Mouse (Mus musculus) midbrain, embryonic 16.5 days (tissue): Measurements from ENCODE around the gene Syndig1. TPM values are rescaled to one million over a fixed set of nuclear protein-coding genes. Genes with fewer than 3 reads are reported as not detected.
A peak's percentile ranks its signal among the peaks of the same experiment; 100 is the strongest.

ENCODE experiments used
- ATAC-seq: fragments of 200-750 bp; cut with Nextera tagmentation; 2 replicates; pipeline ENCODE4 v1.8.0; 2017; ENCODE audit warnings: moderate TSS enrichment
- H3K27ac ChIP-seq: fragments of 300-500 bp; sonication (generic); 2 replicates; pipeline ENCODE4 v1.5.1; 2014; ENCODE audit warnings: mild to moderate bottlenecking, low read length, mixed read lengths
- H3K27me3 ChIP-seq: fragments of 300-500 bp; sonication (generic); 2 replicates; pipeline ENCODE4 v1.6.1; 2014; ENCODE audit warnings: low read depth, low read length, mixed read lengths; ENCODE audit not compliant: control insufficient read depth, insufficient read depth
- H3K36me3 ChIP-seq: fragments of 300-500 bp; sonication (generic); 2 replicates; pipeline ENCODE4 v1.6.1; 2014; ENCODE audit warnings: mild to moderate bottlenecking, low read length, moderate library complexity, mixed read lengths; ENCODE audit not compliant: control insufficient read depth, insufficient read depth
- H3K4me1 ChIP-seq: fragments of 300-500 bp; sonication (generic); 2 replicates; pipeline ENCODE4 v1.6.1; 2014; ENCODE audit warnings: mild to moderate bottlenecking, low read length, mixed read lengths; ENCODE audit not compliant: control insufficient read depth, insufficient read depth
- H3K4me2 ChIP-seq: fragments of 300-500 bp; sonication (generic); 2 replicates; pipeline ENCODE4 v1.6.1; 2014; ENCODE audit warnings: mild to moderate bottlenecking, low read length, mixed read lengths
- H3K4me3 ChIP-seq: fragments of 300-500 bp; sonication (generic); 2 replicates; pipeline ENCODE4 v1.5.1; 2014; ENCODE audit warnings: low read depth, mild to moderate bottlenecking, low read length, moderate library complexity, mixed read lengths
- H3K9ac ChIP-seq: fragments of 300-500 bp; sonication (generic); 2 replicates; pipeline ENCODE4 v1.6.1; 2014; ENCODE audit warnings: low read depth, low read length, mixed read lengths
- H3K9me3 ChIP-seq: fragments of 300-500 bp; sonication (generic); replicated peaks from 2 replicates; pipeline ENCODE4 v1.6.1; 2014; ENCODE audit warnings: mild to moderate bottlenecking, low read length, mixed read lengths; ENCODE audit not compliant: control insufficient read depth, poor library complexity, severe bottlenecking
- WGBS: fragments of 180-500 bp; shearing (Covaris S2); extraction: QIAGEN DNeasy Blood & Tissue Kit; methylation state at CpG from one replicate; pipeline ENCODE4 v1.1.7; 2014; 5-methylcytosine and 5-hydroxymethylcytosine counted together
- polyA plus RNA-seq: library from polyadenylated mRNA; unstranded; fragments of >200 nt; fragmentation: Nextera tagmentation; extraction: Ambion mirVana; gene quantifications from 2 replicates; pipeline ENCODE4 v1.2.1, GENCODE M21; 2015

The Syndig1 gene
- polyA plus RNA-seq, 1 experiment from 2014 or later: 27.6 TPM

DNA sequence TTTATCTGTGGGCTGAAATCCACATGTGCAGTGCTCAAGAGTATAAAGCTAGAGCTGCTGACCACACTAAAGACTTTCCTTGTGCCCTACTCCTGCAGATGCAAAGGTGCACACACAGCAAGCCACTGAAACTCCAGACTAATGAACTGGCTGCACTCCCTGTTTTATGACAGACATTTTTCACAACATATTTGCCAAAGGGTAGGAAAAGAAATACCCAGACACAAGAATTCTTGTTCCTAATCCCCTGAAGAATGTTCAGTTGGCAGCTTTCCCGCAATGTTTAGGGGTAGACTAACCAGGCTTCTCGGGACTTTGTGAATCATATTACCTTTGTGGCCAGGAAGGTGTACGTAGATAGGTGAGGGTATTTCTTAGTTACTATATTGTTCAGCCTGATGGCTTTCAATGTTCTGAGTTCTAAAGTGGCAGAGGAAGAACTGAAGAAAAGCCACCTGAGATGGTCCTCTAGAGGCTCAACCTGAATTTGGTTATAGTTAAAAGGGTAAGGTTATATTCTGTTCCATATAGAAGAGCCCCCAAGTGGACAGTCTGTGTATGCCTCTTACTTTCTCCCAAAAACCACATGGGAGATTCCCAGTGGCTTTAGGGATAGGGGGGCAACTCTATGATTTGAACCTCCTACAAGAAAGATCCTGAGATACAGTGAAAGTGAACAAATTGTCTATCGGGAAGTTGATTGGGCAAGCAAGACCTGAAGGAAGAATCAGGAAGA lies 169.5 kb downstream of the Syndig1 start:
- Histone ChIP-seq H3K27ac (no peak overlapping the region), H3K4me1 (peaks cover 6% of the 10 kb centered on the region; the same call in 1 of the 2 replicates), H3K4me3 (no peak overlapping the region), H3K36me3 (no peaks in the 10 kb centered on the region), H3K4me2 (no peak overlapping the region), H3K9me3 (no peaks in the 10 kb centered on the region), H3K9ac (no peak overlapping the region), H3K27me3 (no peaks in the 10 kb centered on the region)
- ATAC-seq: no peak
- 70% methylated on average over 4 of the region's 4 CpGs for WGBS

DNA sequence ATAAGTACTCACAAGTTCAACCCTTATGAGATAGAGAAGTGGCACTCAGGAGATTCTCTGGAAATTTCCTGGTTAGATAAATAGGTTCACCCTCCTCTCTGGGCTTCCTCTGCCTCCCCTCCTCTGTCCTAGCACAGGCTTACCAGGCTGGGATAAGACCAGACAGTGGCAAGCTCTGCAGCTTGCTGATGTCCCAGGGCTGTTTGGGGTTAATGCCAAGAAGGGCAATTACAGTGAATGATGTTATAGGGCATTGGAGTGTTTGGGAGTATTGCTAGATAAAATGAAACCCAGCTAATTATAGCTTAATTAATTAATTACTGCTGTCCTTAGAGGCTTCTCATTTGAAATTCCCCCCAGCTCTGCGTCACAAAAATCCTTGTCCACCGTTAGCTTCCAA lies 171.6 kb downstream of the Syndig1 start:
- Histone ChIP-seq H3K4me2 (no peak overlapping the region), H3K9ac (no peak overlapping the region), H3K9me3 (no peaks in the 10 kb centered on the region), H3K36me3 (no peaks in the 10 kb centered on the region), H3K4me1 (peaks cover 6% of the 10 kb centered on the region; the same call in 1 of the 2 replicates), H3K27me3 (no peaks in the 10 kb centered on the region), H3K4me3 (no peak overlapping the region), H3K27ac (no peak overlapping the region)
- WGBS: 61% methylated on average over 2 of the region's 2 CpGs
- ATAC-seq: no peak

DNA sequence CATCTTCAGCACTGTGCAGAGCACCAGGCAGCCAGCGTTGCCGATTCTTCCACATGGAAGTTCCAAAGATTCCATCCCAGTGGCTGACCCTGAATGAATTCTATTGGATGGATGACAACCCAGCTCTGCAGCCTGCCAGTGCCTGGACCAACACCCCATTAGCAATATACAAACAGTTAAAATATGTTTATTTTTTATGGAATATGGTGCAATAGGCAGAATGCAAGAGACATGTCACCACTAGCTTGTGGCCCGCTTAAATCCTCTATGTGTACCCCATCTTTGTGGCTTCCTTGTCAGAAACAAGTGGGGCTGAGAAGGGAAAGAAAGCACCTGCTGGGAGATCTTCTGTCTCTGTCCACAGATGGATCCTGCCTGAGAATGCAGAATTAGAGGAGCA lies 174.5 kb downstream of the Syndig1 start:
- Histone ChIP-seq H3K9ac (no peak overlapping the region), H3K4me1 (no peaks in the 10 kb centered on the region), H3K9me3 (no peaks in the 10 kb centered on the region), H3K4me2 (no peak overlapping the region), H3K36me3 (no peaks in the 10 kb centered on the region), H3K27me3 (no peaks in the 10 kb centered on the region), H3K4me3 (no peak overlapping the region), H3K27ac (no peak overlapping the region)
- no peak for ATAC-seq
- WGBS: 89% methylated on average over 3 of the region's 3 CpGs

DNA sequence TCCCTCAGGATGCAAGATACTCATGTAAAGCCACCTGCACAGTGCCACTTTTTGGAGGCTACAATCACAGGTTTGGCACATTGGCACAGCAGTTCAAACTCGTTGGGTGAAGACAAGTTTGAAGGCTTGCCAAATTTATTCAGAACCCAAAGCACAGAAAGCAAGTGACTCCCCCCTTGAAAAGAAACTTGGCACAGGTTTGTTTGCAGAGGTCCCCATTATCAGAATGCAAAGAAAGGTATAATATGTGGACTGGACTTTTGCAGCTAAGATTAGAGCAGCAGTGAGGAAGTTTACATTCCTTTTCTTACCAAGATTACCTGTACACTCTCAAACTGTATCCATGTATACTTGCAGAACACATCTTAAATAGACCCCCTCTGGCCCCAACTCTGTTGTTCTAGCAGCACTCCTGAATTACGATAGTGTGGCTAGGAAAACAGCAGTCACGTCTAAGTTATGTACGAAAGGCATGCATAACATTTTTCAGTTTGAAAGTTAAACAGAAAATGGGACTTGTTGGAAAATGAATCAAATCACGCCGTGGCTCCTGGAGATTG lies 183.9 kb downstream of the Syndig1 start:
- H3K9me3 ChIP-seq: no peaks in the 10 kb centered on the region
- H3K27me3 ChIP-seq: no peaks in the 10 kb centered on the region
- ATAC-seq: no peak
- no peaks in the 10 kb centered on the region for H3K36me3 ChIP-seq
- no peak overlapping the region for H3K9ac ChIP-seq
- WGBS: 81% methylated on average over 6 of the region's 6 CpGs
- H3K27ac ChIP-seq: no peak overlapping the region
- H3K4me1 ChIP-seq: no peaks in the 10 kb centered on the region
- H3K4me2 ChIP-seq: no peak overlapping the region
- no peak overlapping the region for H3K4me3 ChIP-seq

DNA sequence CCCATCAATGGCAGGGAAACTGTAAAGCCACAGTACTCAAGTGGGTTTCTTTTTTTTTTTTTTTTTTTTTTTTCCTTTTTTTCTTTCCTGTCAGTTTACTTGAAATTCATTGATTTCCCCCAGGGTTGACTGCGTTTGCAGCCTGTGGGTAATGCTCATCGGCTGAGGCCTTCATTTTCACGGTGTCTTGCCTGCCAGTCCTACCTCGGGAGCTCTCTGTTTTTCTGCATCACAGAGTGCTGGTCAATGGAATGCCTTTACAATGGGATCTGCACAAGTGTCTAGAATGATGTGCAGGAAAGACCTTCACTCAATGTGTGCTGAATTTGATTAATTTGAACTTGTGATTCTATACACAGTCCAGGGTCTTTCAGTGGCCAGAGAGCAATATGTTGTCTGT lies 184.8 kb downstream of the Syndig1 start:
- 31% methylated on average over 4 of the region's 4 CpGs for WGBS
- Histone ChIP-seq H3K27ac (no peak overlapping the region), H3K4me1 (no peaks in the 10 kb centered on the region), H3K36me3 (no peaks in the 10 kb centered on the region), H3K9ac (no peak overlapping the region), H3K27me3 (no peaks in the 10 kb centered on the region), H3K4me2 (no peak overlapping the region), H3K9me3 (no peaks in the 10 kb centered on the region), H3K4me3 (no peak overlapping the region)
- ATAC-seq: 0 out of 2 replicates have a peak, but pooled peaks have one; percentile 26

DNA sequence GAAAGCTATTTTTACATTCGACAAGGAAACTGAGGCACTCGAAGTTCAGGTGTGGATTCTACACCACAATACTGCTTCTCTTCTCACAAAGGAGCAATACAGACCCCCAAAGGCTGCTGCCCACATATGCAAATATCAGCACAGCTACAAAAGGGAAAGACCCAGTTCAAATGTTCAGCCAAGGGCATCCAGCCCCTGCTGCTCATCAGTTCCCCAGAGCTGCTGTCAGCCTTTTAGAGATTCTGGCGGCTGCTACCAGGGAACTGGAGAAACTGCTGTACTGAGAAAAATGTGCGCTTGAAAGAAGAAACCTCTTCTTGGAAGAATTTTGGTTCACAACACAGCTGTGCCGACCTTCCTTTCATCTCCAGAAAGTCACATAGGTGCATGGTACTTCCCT lies 187.3 kb downstream of the Syndig1 start:
- no peaks in the 10 kb centered on the region for H3K9me3 ChIP-seq
- H3K4me3 ChIP-seq: no peak overlapping the region
- no peak overlapping the region for H3K27ac ChIP-seq
- H3K4me2 ChIP-seq: no peak overlapping the region
- no peaks in the 10 kb centered on the region for H3K36me3 ChIP-seq
- WGBS: 38% methylated on average over 5 of the region's 5 CpGs
- no peak for ATAC-seq
- no peak overlapping the region for H3K9ac ChIP-seq
- no peaks in the 10 kb centered on the region for H3K27me3 ChIP-seq
- H3K4me1 ChIP-seq: no peaks in the 10 kb centered on the region

DNA sequence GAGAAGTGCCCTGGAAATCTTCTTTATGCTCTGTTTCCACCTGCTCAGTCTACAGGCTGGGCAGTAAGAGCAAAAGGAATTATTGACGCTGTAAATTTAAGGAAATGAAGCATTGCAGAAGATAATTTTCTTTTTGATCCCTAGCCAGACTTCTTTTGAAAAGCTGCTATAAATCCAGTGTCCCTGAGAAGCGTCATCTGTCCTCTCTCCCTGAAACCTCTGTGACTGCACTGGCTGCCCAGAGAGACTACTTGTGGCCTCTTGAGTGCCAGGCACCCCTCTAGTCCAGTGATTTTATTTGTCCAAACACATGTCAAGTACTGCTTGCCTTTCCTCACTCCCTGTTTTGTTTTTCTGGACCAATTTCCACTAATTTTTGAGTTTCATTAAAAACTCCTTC lies 191.7 kb downstream of the Syndig1 start:
- Histone ChIP-seq H3K36me3 (no peaks in the 10 kb centered on the region), H3K27ac (no peak overlapping the region), H3K4me3 (no peak overlapping the region), H3K4me1 (peaks cover 2% of the 10 kb centered on the region; the same call in 1 of the 2 replicates), H3K9me3 (no peaks in the 10 kb centered on the region), H3K4me2 (no peak overlapping the region), H3K9ac (no peak overlapping the region), H3K27me3 (no peaks in the 10 kb centered on the region)
- no peak for ATAC-seq
- WGBS: 72% methylated on average over 2 of the region's 2 CpGs

DNA sequence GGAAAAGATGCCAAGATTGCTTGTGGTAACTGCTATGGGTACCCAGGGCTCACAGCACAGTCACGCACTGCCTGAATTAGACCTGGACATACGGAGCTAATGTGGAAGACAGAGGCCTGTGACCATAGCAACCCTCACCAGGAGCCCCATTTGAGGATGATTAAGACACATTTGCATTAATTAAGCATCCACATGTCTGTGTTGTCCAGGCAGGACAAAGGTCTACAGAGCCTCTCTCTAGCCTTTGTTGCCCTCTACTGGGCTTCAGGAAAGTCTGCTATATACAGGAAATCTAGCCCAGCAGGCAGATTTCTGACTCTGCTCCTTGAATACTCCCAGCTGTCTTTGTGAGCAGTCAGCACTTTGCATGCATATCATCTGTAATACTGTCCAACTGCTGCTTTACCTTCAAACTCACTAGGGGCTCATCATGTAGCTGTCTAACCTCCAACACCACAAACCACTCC lies 194.9 kb downstream of the Syndig1 start:
- H3K27ac ChIP-seq: no peak overlapping the region
- no peak overlapping the region for H3K9ac ChIP-seq
- 8% methylated on average over 2 of the region's 2 CpGs for WGBS
- H3K4me2 ChIP-seq: no peak overlapping the region
- H3K36me3 ChIP-seq: no peaks in the 10 kb centered on the region
- ATAC-seq: peak; percentile 95
- H3K9me3 ChIP-seq: no peaks in the 10 kb centered on the region
- H3K4me1 ChIP-seq: peaks cover 2% of the 10 kb centered on the region; the same call in 1 of the 2 replicates
- H3K4me3 ChIP-seq: no peak overlapping the region
- H3K27me3 ChIP-seq: no peaks in the 10 kb centered on the region

DNA sequence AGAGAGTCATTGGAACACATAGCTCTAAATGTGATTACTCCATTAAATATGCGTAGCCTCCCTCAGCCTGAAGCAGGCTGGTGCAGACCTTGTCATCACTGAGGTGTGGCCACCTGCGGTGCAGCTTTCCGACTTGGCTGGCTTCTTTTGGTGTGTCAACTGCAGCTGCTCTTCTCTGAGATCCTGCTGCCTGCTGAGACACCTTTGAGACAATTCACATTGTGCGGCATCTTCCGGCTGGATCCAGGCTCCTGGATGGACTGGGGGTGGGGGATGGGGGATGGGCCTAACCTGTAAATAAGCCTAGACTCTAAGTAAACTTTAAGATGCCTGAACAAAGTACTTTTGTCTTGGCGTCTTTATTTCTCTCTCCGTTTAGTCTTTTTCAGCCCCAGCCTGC lies 214.5 kb downstream of the Syndig1 start:
- Histone ChIP-seq H3K4me2 (no peak overlapping the region), H3K36me3 (no peaks in the 10 kb centered on the region), H3K27ac (no peak overlapping the region), H3K4me3 (no peak overlapping the region), H3K27me3 (no peaks in the 10 kb centered on the region), H3K9ac (no peak overlapping the region), H3K9me3 (no peaks in the 10 kb centered on the region), H3K4me1 (no peaks in the 10 kb centered on the region)
- no peak for ATAC-seq
- 83% methylated on average over 7 of the region's 7 CpGs for WGBS
